Mouse (Mus musculus) lung, postnatal 0 days (tissue): ENCODE data around the gene Aurkaip1. TPM values are rescaled to one million over a fixed set of nuclear protein-coding genes. Genes with fewer than 3 reads are reported as not detected.
"Not testable (repeated sequence)": the region's sequence is repeated elsewhere in the genome, so short reads cannot be mapped to it uniquely, and the experiment has no call there.

Experiments used
- ATAC-seq: fragments of 200-750 bp; cut with Nextera tagmentation; 2 replicates; pipeline ENCODE4 v1.8.0; 2017; ENCODE audit warnings: moderate library complexity
- DNase-seq: peaks from one replicate; pipeline ENCODE4 v3.0.0-alpha.2; 2016; ENCODE audit warnings: low spot score
- H3K27ac ChIP-seq: fragments of 300-500 bp; sonication (generic); 2 replicates; pipeline ENCODE4 v1.5.1; 2014; ENCODE audit warnings: antibody characterized with exemption, mild to moderate bottlenecking, low read length, mixed read lengths
- H3K27me3 ChIP-seq: fragments of 300-500 bp; sonication (generic); replicated peaks from 2 replicates; pipeline ENCODE4 v1.6.1; 2014; ENCODE audit warnings: low read length, mixed read lengths; ENCODE audit not compliant: insufficient read depth
- H3K36me3 ChIP-seq: fragments of 300-500 bp; sonication (generic); 2 replicates; pipeline ENCODE4 v1.6.1; 2014; ENCODE audit warnings: low read length, mixed read lengths; ENCODE audit not compliant: insufficient read depth
- H3K4me1 ChIP-seq: fragments of 300-500 bp; sonication (generic); 2 replicates; pipeline ENCODE4 v1.6.1; 2014; ENCODE audit warnings: antibody characterized with exemption, low read depth, low read length, mixed read lengths; ENCODE audit not compliant: insufficient read depth
- H3K4me2 ChIP-seq: fragments of 300-500 bp; sonication (generic); replicated peaks from 2 replicates; pipeline ENCODE4 v1.6.1; 2014; ENCODE audit warnings: low read depth, mild to moderate bottlenecking, low read length, moderate library complexity, mixed read lengths
- H3K4me3 ChIP-seq: fragments of 300-500 bp; sonication (generic); 2 replicates; pipeline ENCODE4 v1.5.1; 2014; ENCODE audit warnings: low read depth, low read length
- H3K9ac ChIP-seq: fragments of 300-500 bp; sonication (generic); replicated peaks from 2 replicates; pipeline ENCODE4 v1.6.1; 2014; ENCODE audit warnings: low read depth, mild to moderate bottlenecking
- H3K9me3 ChIP-seq: fragments of 300-500 bp; sonication (generic); 2 replicates; pipeline ENCODE4 v1.6.1; 2016; ENCODE audit warnings: low read length, mixed read lengths
- CTCF ChIP-seq: IDR thresholded peaks from 2 replicates; pipeline ENCODE4 v1.5.1; 2016; ENCODE audit warnings: antibody characterized with exemption, mild to moderate bottlenecking
- EP300 ChIP-seq: IDR thresholded peaks from 2 replicates; pipeline ENCODE4 v1.6.1; 2016; ENCODE audit warnings: antibody characterized with exemption, mild to moderate bottlenecking, control low read depth
- WGBS: fragments of 180-500 bp; shearing (Covaris S2); extraction: QIAGEN DNeasy Blood & Tissue Kit; methylation state at CpG from one replicate; pipeline ENCODE4 v1.1.7; 2014; 5-methylcytosine and 5-hydroxymethylcytosine counted together
- polyA plus RNA-seq: library from polyadenylated mRNA; unstranded; fragments of >200 nt; fragmentation: Nextera tagmentation; extraction: Ambion mirVana; gene quantifications from 2 replicates; pipeline ENCODE4 v1.2.1, GENCODE M21; 2015

The Aurkaip1 gene
- 117 and 128 TPM in 2 replicates for polyA plus RNA-seq

- H3K27ac ChIP-seq: peak within 1 kb of the TSS; percentile 71
- H3K36me3 ChIP-seq: no peaks in the 10 kb centered on the region; the same call in 1 of the 2 replicates
- peak within 1 kb of the TSS; percentile 98 for H3K4me2 ChIP-seq
- no peaks in the 10 kb centered on the region for H3K27me3 ChIP-seq
- peak; percentile 95 for ATAC-seq
- under 1% methylated on average over 49 of the region's 49 CpGs for WGBS
- H3K4me1 ChIP-seq: peaks cover 6% of the 10 kb centered on the region; the same call in 1 of the 2 replicates
- peak within 1 kb of the TSS; percentile 78 for H3K9ac ChIP-seq
- peak; percentile 97 for DNase-seq
- H3K9me3 ChIP-seq: no peaks in the 10 kb centered on the region
- H3K4me3 ChIP-seq: peak within 1 kb of the TSS; percentile 76
- TF ChIP-seq CTCF: peak; percentile 93
- TF ChIP-seq EP300: no peak
Observed at GRCm38 (mm10) chr4:155831205-155831766, at the start of gene Aurkaip1. Gene Aurkaip1 (plus strand): TSS chr4:155831272.

- Histone ChIP-seq H3K4me1 (no peaks in the 10 kb centered on the region), H3K27ac (no peak overlapping the region; the same call in 1 of the 2 replicates), H3K4me2 (peak overlapping the region; percentile 61), H3K27me3 (no peaks in the 10 kb centered on the region), H3K9me3 (no peaks in the 10 kb centered on the region), H3K4me3 (peak overlapping the region; percentile 47), H3K9ac (no peak overlapping the region), H3K36me3 (no peaks in the 10 kb centered on the region)
- ATAC-seq: no peak
- TF ChIP-seq EP300 (no peak), CTCF (no peak)
- 35% methylated on average over 16 of the region's 16 CpGs for WGBS
- no peak for DNase-seq
Observed at GRCm38 (mm10) chr4:155783486-155784080, 47.5 kb upstream of the Aurkaip1 start.

GRCm38 (mm10) chr4:155784081-155784701 lies 46.9 kb upstream of the Aurkaip1 start:
- 3% methylated on average over 52 of the region's 52 CpGs for WGBS

GRCm38 (mm10) chr4:155785246-155785645 lies 45.8 kb upstream of the Aurkaip1 start:
- Histone ChIP-seq H3K36me3 (no peaks in the 10 kb centered on the region), H3K4me3 (no peak overlapping the region), H3K27me3 (no peaks in the 10 kb centered on the region), H3K9me3 (no peaks in the 10 kb centered on the region), H3K27ac (no peak overlapping the region), H3K9ac (no peak overlapping the region), H3K4me1 (no peaks in the 10 kb centered on the region), H3K4me2 (no peak overlapping the region)
- TF ChIP-seq CTCF: no peak
- no peak for TF ChIP-seq EP300
- 79% methylated on average over 10 of the region's 10 CpGs for WGBS
- ATAC-seq (no peak), DNase-seq (no peak)

More at GRCm38 (mm10) chr4:155784081-155784701, 46.9 kb upstream of the Aurkaip1 start:
- Histone ChIP-seq H3K9me3 (no peaks in the 10 kb centered on the region), H3K9ac (peak overlapping the region; percentile 53), H3K36me3 (no peaks in the 10 kb centered on the region), H3K27ac (peak overlapping the region; percentile 64; the same call in 1 of the 2 replicates), H3K4me2 (peak overlapping the region; percentile 61), H3K4me3 (peak overlapping the region; percentile 47), H3K4me1 (no peaks in the 10 kb centered on the region), H3K27me3 (no peaks in the 10 kb centered on the region)
- peak; percentile 85 for ATAC-seq
- peak; percentile 85 for DNase-seq
- TF ChIP-seq EP300: no peak
- TF ChIP-seq CTCF: peak; percentile 82

GRCm38 (mm10) chr4:155785819-155786218 lies 45.3 kb upstream of the Aurkaip1 start, which contains the start of gene Tmem88b:
Gene Tmem88b (minus strand): TSS chr4:155785874.
- Histone ChIP-seq H3K9me3 (no peaks in the 10 kb centered on the region), H3K4me3 (no peak within 1 kb of the TSS), H3K27ac (no peak within 1 kb of the TSS), H3K9ac (no peak within 1 kb of the TSS), H3K27me3 (no peaks in the 10 kb centered on the region), H3K4me1 (no peaks in the 10 kb centered on the region), H3K4me2 (peak within 1 kb of the TSS; percentile 61; the same call in 1 of the 2 replicates), H3K36me3 (no peaks in the 10 kb centered on the region)
- DNase-seq (no peak), ATAC-seq (no peak)
- 62% methylated on average over 5 of the region's 5 CpGs for WGBS
- TF ChIP-seq CTCF (peak; percentile 27), EP300 (no peak)

- Histone ChIP-seq H3K27ac (no peak overlapping the region), H3K9ac (no peak overlapping the region), H3K9me3 (no peaks in the 10 kb centered on the region), H3K4me3 (no peak overlapping the region), H3K4me2 (no peak overlapping the region), H3K4me1 (no peaks in the 10 kb centered on the region), H3K27me3 (no peaks in the 10 kb centered on the region), H3K36me3 (no peaks in the 10 kb centered on the region)
- TF ChIP-seq EP300 (no peak), CTCF (no peak)
- no peak for ATAC-seq
- WGBS: 57% methylated on average over 3 of the region's 3 CpGs
- DNase-seq: no peak
Observed at GRCm38 (mm10) chr4:155788300-155788699, 42.8 kb upstream of the Aurkaip1 start.

- H3K4me1 ChIP-seq, ATAC-seq, H3K36me3 ChIP-seq, H3K4me2 ChIP-seq, H3K27me3 ChIP-seq, H3K9me3 ChIP-seq, H3K9ac ChIP-seq, H3K27ac ChIP-seq, H3K4me3 ChIP-seq, DNase-seq: not testable (repeated sequence)
- WGBS: 77% methylated on average over 4 of the region's 4 CpGs
Observed at GRCm38 (mm10) chr4:155788833-155789232, 42.2 kb upstream of the Aurkaip1 start.
